Mouse (Mus musculus) midbrain, embryonic 12.5 days (tissue): ENCODE measurements around the gene Pcif1. TPM values are rescaled to one million over a fixed set of nuclear protein-coding genes. Genes with fewer than 3 reads are reported as not detected.
"Not testable (repeated sequence)": the region's sequence is repeated elsewhere in the genome, so short reads cannot be mapped to it uniquely, and the experiment has no call there.

ENCODE experiments used
- ATAC-seq: fragments of 200-750 bp; cut with Nextera tagmentation; 2 replicates; pipeline ENCODE4 v1.8.0; 2017; ENCODE audit warnings: low read depth, moderate TSS enrichment, moderate library complexity; ENCODE audit not compliant: low FRiP score
- H3K27ac ChIP-seq: fragments of 300-500 bp; sonication (generic); replicated peaks from 2 replicates; pipeline ENCODE4 v1.5.1; 2016; ENCODE audit warnings: mild to moderate bottlenecking
- H3K27me3 ChIP-seq: fragments of 300-500 bp; sonication (generic); 2 replicates; pipeline ENCODE4 v1.6.1; 2016; ENCODE audit warnings: mild to moderate bottlenecking
- H3K36me3 ChIP-seq: fragments of 300-500 bp; sonication (generic); 2 replicates; pipeline ENCODE4 v1.6.1; 2016
- H3K4me1 ChIP-seq: fragments of 300-500 bp; sonication (generic); 2 replicates; pipeline ENCODE4 v1.6.1; 2016
- H3K4me2 ChIP-seq: fragments of 300-500 bp; sonication (generic); replicated peaks from 2 replicates; pipeline ENCODE4 v1.6.1; 2016; ENCODE audit warnings: mild to moderate bottlenecking, moderate library complexity
- H3K4me3 ChIP-seq: fragments of 300-500 bp; sonication (generic); 2 replicates; pipeline ENCODE4 v1.5.1; 2016; ENCODE audit warnings: mild to moderate bottlenecking
- H3K9ac ChIP-seq: fragments of 300-500 bp; sonication (generic); replicated peaks from 2 replicates; pipeline ENCODE4 v1.6.1; 2016; ENCODE audit warnings: mild to moderate bottlenecking, moderate library complexity
- H3K9me3 ChIP-seq: fragments of 300-500 bp; sonication (generic); 2 replicates; pipeline ENCODE4 v1.6.1; 2016; ENCODE audit warnings: mild to moderate bottlenecking
- WGBS: fragments of 180-500 bp; shearing (Covaris S2); methylation state at CpG from one replicate; pipeline ENCODE4 v1.1.7; 2016; 5-methylcytosine and 5-hydroxymethylcytosine counted together
- polyA plus RNA-seq: library from polyadenylated mRNA; unstranded; fragments of >200 nt; fragmentation: Nextera tagmentation; extraction: Ambion mirVana; gene quantifications from 2 replicates; pipeline ENCODE4 v1.2.1, GENCODE M21; 2016

Pcif1 gene
- polyA plus RNA-seq, 1 experiment from 2014 or later, result 96.9 TPM

- WGBS, result 62% methylated on average over 6 of the region's 6 CpGs
- no peak overlapping the region for H3K4me3 ChIP-seq
- no peaks in the 10 kb centered on the region for H3K36me3 ChIP-seq
- H3K4me1 ChIP-seq, result no peaks in the 10 kb centered on the region
- no peak overlapping the region for H3K4me2 ChIP-seq
- no peak overlapping the region for H3K9ac ChIP-seq
- H3K27me3 ChIP-seq, result no peaks in the 10 kb centered on the region
- H3K9me3 ChIP-seq, result 0 out of 2 replicates have a peak, but pooled peaks cover 4% of the 10 kb centered on the region
- ATAC-seq, result no peak
- H3K27ac ChIP-seq, result no peak overlapping the region
Measured at GRCm38 (mm10) chr2:164871602-164872303, 7.4 kb upstream of the Pcif1 start.

GRCm38 (mm10) chr2:164873621-164874020, 5.5 kb upstream of the Pcif1 start:
- Histone ChIP-seq H3K36me3 (no peaks in the 10 kb centered on the region), H3K9me3 (no peaks in the 10 kb centered on the region), H3K4me3 (no peak overlapping the region), H3K4me2 (no peak overlapping the region), H3K9ac (no peak overlapping the region), H3K27me3 (no peaks in the 10 kb centered on the region), H3K27ac (no peak overlapping the region), H3K4me1 (peaks cover 12% of the 10 kb centered on the region)
- ATAC-seq, result no peak
- WGBS, result 72% methylated on average over 3 of the region's 3 CpGs

- H3K9me3 ChIP-seq, result no peaks in the 10 kb centered on the region
- no peak overlapping the region for H3K4me3 ChIP-seq
- H3K27ac ChIP-seq, result peak overlapping the region; percentile 25; the same call in 1 of the 2 replicates
- no peaks in the 10 kb centered on the region for H3K36me3 ChIP-seq
- ATAC-seq, result no peak
- peaks cover 15% of the 10 kb centered on the region for H3K4me1 ChIP-seq
- H3K4me2 ChIP-seq, result no peak overlapping the region
- no peak overlapping the region for H3K9ac ChIP-seq
- no peaks in the 10 kb centered on the region for H3K27me3 ChIP-seq
- 42% methylated on average over 1 of the region's 1 CpGs for WGBS
Measured at GRCm38 (mm10) chr2:164874239-164874769, 4.8 kb upstream of the Pcif1 start.

- not testable (repeated sequence) for H3K27ac ChIP-seq, H3K4me3 ChIP-seq, H3K4me2 ChIP-seq, H3K36me3 ChIP-seq, H3K9ac ChIP-seq, H3K27me3 ChIP-seq, H3K9me3 ChIP-seq, ATAC-seq
- 54% methylated on average over 2 of the region's 2 CpGs for WGBS
- peaks cover 21% of the 10 kb centered on the region for H3K4me1 ChIP-seq
Measured at GRCm38 (mm10) chr2:164875648-164876047, 3.5 kb upstream of the Pcif1 start.

GRCm38 (mm10) chr2:164877376-164878215, 1.5 kb upstream of the Pcif1 start:
- H3K4me2 ChIP-seq, result peak overlapping the region; percentile 96
- H3K36me3 ChIP-seq, H3K27me3 ChIP-seq, ATAC-seq, H3K9me3 ChIP-seq, H3K9ac ChIP-seq: not testable (repeated sequence)
- H3K4me1 ChIP-seq, result peaks cover 29% of the 10 kb centered on the region
- H3K4me3 ChIP-seq, result peak overlapping the region; percentile 73
- 73% methylated on average over 11 of the region's 11 CpGs for WGBS
- peak overlapping the region; percentile 99; the same call in 1 of the 2 replicates for H3K27ac ChIP-seq

- peak overlapping the region; percentile 97 for H3K9ac ChIP-seq
- no peaks in the 10 kb centered on the region for H3K27me3 ChIP-seq
- peak overlapping the region; percentile 96 for H3K4me2 ChIP-seq
- H3K4me3 ChIP-seq, result peak overlapping the region; percentile 73
- WGBS, result 2% methylated on average over 28 of the region's 28 CpGs
- H3K9me3 ChIP-seq, result no peaks in the 10 kb centered on the region
- peak overlapping the region; percentile 99 for H3K27ac ChIP-seq
- peak; percentile 59 for ATAC-seq
- peaks cover 7% of the 10 kb centered on the region for H3K36me3 ChIP-seq
- peaks cover 32% of the 10 kb centered on the region for H3K4me1 ChIP-seq
Measured at GRCm38 (mm10) chr2:164878509-164879227, 436 bp upstream of the Pcif1 start.

GRCm38 (mm10) chr2:164879568-164880277, 619 bp downstream of the Pcif1 start:
- ATAC-seq, result peak; percentile 83
- peak overlapping the region; percentile 97 for H3K9ac ChIP-seq
- peak overlapping the region; percentile 99 for H3K27ac ChIP-seq
- peak overlapping the region; percentile 73 for H3K4me3 ChIP-seq
- under 1% methylated on average over 60 of the region's 72 CpGs for WGBS
- peak overlapping the region; percentile 96 for H3K4me2 ChIP-seq
- H3K4me1 ChIP-seq, result peaks cover 32% of the 10 kb centered on the region
- H3K9me3 ChIP-seq, result no peaks in the 10 kb centered on the region
- no peaks in the 10 kb centered on the region for H3K27me3 ChIP-seq
- H3K36me3 ChIP-seq, result peaks cover 18% of the 10 kb centered on the region

- Histone ChIP-seq H3K9me3 (no peaks in the 10 kb centered on the region), H3K27ac (peak overlapping the region; percentile 67), H3K4me3 (no peak overlapping the region), H3K36me3 (peaks cover 47% of the 10 kb centered on the region), H3K4me1 (peaks cover 26% of the 10 kb centered on the region), H3K27me3 (no peaks in the 10 kb centered on the region), H3K9ac (no peak overlapping the region), H3K4me2 (no peak overlapping the region)
- WGBS, result 43% methylated on average over 9 of the region's 9 CpGs
- ATAC-seq, result no peak
Measured at GRCm38 (mm10) chr2:164882619-164883018, 3.5 kb downstream of the Pcif1 start.

GRCm38 (mm10) chr2:164885788-164886187, 6.7 kb downstream of the Pcif1 start:
- WGBS, result 88% methylated on average over 7 of the region's 7 CpGs
- H3K27me3 ChIP-seq, result no peaks in the 10 kb centered on the region
- H3K36me3 ChIP-seq, result peaks cover 78% of the 10 kb centered on the region
- no peak for ATAC-seq
- no peak overlapping the region for H3K4me3 ChIP-seq
- H3K4me2 ChIP-seq, result no peak overlapping the region
- no peak overlapping the region for H3K27ac ChIP-seq
- H3K9ac ChIP-seq, result no peak overlapping the region
- H3K9me3 ChIP-seq, result no peaks in the 10 kb centered on the region
- H3K4me1 ChIP-seq, result peaks cover 10% of the 10 kb centered on the region

GRCm38 (mm10) chr2:164886617-164887016, 7.5 kb downstream of the Pcif1 start:
- Histone ChIP-seq H3K36me3 (peaks cover 87% of the 10 kb centered on the region), H3K27me3 (no peaks in the 10 kb centered on the region), H3K4me1 (peaks cover 7% of the 10 kb centered on the region), H3K27ac (no peak overlapping the region), H3K9me3 (no peaks in the 10 kb centered on the region), H3K4me2 (no peak overlapping the region), H3K4me3 (no peak overlapping the region), H3K9ac (no peak overlapping the region)
- ATAC-seq, result no peak
- 93% methylated on average over 10 of the region's 10 CpGs for whole genome bisulfite sequencing

GRCm38 (mm10) chr2:164888996-164889395, 9.9 kb downstream of the Pcif1 start:
- H3K9ac ChIP-seq, result no peak overlapping the region
- H3K36me3 ChIP-seq, result peaks cover 100% of the 10 kb centered on the region
- no peak overlapping the region for H3K4me3 ChIP-seq
- no peaks in the 10 kb centered on the region for H3K27me3 ChIP-seq
- no peaks in the 10 kb centered on the region for H3K9me3 ChIP-seq
- H3K27ac ChIP-seq, result no peak overlapping the region
- ATAC-seq, result no peak
- no peak overlapping the region for H3K4me2 ChIP-seq
- H3K4me1 ChIP-seq, result no peaks in the 10 kb centered on the region
- WGBS, result 90% methylated on average over 12 of the region's 12 CpGs
